26 mouse cellular contexts compared by ENCODE assay signal in genomic region chr5:22917197-22917596, GRCm38 (mm10).
DNase-seq lines count a peak whose midpoint lies in the region; ATAC-seq and TF ChIP-seq lines count a peak whose summit lies in the region.
"Had no signal": no experiment of that assay in that cellular context is flagged by ENCODE, and none has a peak within 500 bp of the region (broad histone marks: within the 10 kb centered on the region; RNA-seq: fewer than 3 reads in every experiment).

No protein-coding gene starts in this region.

- H3K79me2 ChIP-seq in heart, adult 2 months (replicated peaks; ENCODE audit: control insufficient read depth, insufficient read depth, low read length): no peaks in the 10 kb centered on the region

- no peaks in the 10 kb centered on the region for H3K27me3 ChIP-seq in heart, adult 2 months (ENCODE audit: control insufficient read depth, insufficient read depth, low read length)
- H3K27me3 ChIP-seq: forebrain, embryonic 13.5 days; neural tube, embryonic 12.5 days had no signal

- TF ChIP-seq POLR2A in heart, adult 2 months (IDR thresholded peaks at IDR 0.05; ENCODE audit: insufficient read depth, low read depth, low read length): no peak

- DNase-seq in heart, adult 18-20 months: peak; percentile 3 to 38
- DNase-seq in heart, adult 2 months: no peak
- DNase-seq in layer of hippocampus, adult 9-10 months (ENCODE audit: low spot score): peak; percentile 5
- no peak for DNase-seq in layer of hippocampus, postnatal 10 days (ENCODE audit: low spot score in 2 of 2)
- peak; percentile 23 for DNase-seq in A20 (ENCODE audit: low read depth, low spot score)
- DNase-seq in cerebellum, postnatal 36 days: no peak
- DNase-seq in thymus, postnatal 0 days (ENCODE audit: low spot score): no peak
- DNase-seq: adrenal gland, postnatal 25 days; cerebellum, adult 2 months; cerebellum, postnatal 14 days; gastrocnemius, postnatal 10 days; heart, postnatal 14 days; kidney, adult 8-10 months; kidney, postnatal 10 days; right cerebral cortex, adult 18-20 months; right cerebral cortex, postnatal 4 days; thymus, adult 2 months had no signal

- H3K9ac ChIP-seq in heart, adult 2 months (ENCODE audit: low read depth, low read length): no peak overlapping the region
- H3K9ac ChIP-seq: forebrain, embryonic 13.5 days; neural tube, embryonic 12.5 days had no signal

- 44% methylated on average over 1 of the region's 1 CpGs for WGBS in heart, adult 2 months

- no peak overlapping the region for H3K4me3 ChIP-seq in heart, adult 2 months
- H3K4me3 ChIP-seq: forebrain, embryonic 13.5 days; layer of hippocampus, adult 2 months; midbrain, embryonic 10.5 days; myocyte; neural tube, embryonic 12.5 days had no signal

- H3K36me3 ChIP-seq in heart, adult 2 months (ENCODE audit: control insufficient read depth, insufficient read depth, low read length): no peaks in the 10 kb centered on the region; the same call in 1 of the 2 replicates
- H3K36me3 ChIP-seq: midbrain, embryonic 10.5 days; neural tube, embryonic 12.5 days had no signal

- TF ChIP-seq CTCF in heart, adult 2 months (IDR thresholded peaks at IDR 0.05): no peak

- no peaks in the 10 kb centered on the region; the same call in 1 of the 2 replicates for H3K4me1 ChIP-seq in heart, adult 2 months (ENCODE audit: control insufficient read depth, insufficient read depth, low read length)
- H3K4me1 ChIP-seq: forebrain, embryonic 13.5 days; midbrain, embryonic 10.5 days; neural tube, embryonic 12.5 days had no signal

- intact Hi-C loops in heart, adult 2 months (cut with DNase I): no loop called here

- ATAC-seq in common myeloid progenitor, adult 5-6 weeks (replicated peaks; ENCODE audit: low read depth, poor library complexity, severe bottlenecking): 0 out of 2 replicates have a peak, but pooled peaks have one; percentile 36
- ATAC-seq: forebrain, embryonic 13.5 days; hindbrain, embryonic 16.5 days; lung, postnatal 0 days; midbrain, embryonic 16.5 days had no signal

- no peak overlapping the region for H3K27ac ChIP-seq in heart, adult 2 months
- H3K27ac ChIP-seq: forebrain, embryonic 13.5 days; layer of hippocampus, adult 2 months; midbrain, embryonic 10.5 days; neural tube, embryonic 12.5 days had no signal

- TF ChIP-seq EP300 in heart, adult 2 months (IDR thresholded peaks at IDR 0.05; ENCODE audit: insufficient read depth, low read depth, low read length): no peak

Comparison
In these comparisons a context has a peak if more than half of its experiments do, and no peak if none do; other contexts are left out.
1. DNase-seq: peak in heart, adult 18-20 months (2 of 2), layer of hippocampus, adult 9-10 months (single experiment) and A20 (single experiment); none in heart, adult 2 months (0 of 2), layer of hippocampus, postnatal 10 days (0 of 2), cerebellum, postnatal 36 days (0 of 2) and thymus, postnatal 0 days (single experiment).